Mouse (Mus musculus) MEL (cell line): ENCODE data around the gene Irf5. TPM values are rescaled to one million over a fixed set of nuclear protein-coding genes. Genes with fewer than 3 reads are reported as not detected.

Source experiments
- DNase-seq: peaks from one replicate; pipeline ENCODE4 v3.0.0; 2011; ENCODE audit warnings: low read depth, low spot score
- H3K27ac ChIP-seq: 2 replicates; pipeline ENCODE4 v1.5.1; 2012; ENCODE audit warnings: low read depth, mild to moderate bottlenecking, control low read depth, low read length, moderate library complexity; ENCODE audit not compliant: control insufficient read depth
- H3K27me3 ChIP-seq, 2 experiments: fragments of 150-350 bp in 1 of 2; sonication (generic) in 1 of 2; 2 replicates each; pipeline ENCODE4 v1.6.1; 2012; ENCODE audit warnings: low read length in 2 of 2, mild to moderate bottlenecking in 2 of 2, improper control_type of control experiment in 1 of 2, moderate library complexity in 1 of 2; ENCODE audit not compliant: insufficient read depth in 2 of 2, control insufficient read depth in 1 of 2
- H3K36me3 ChIP-seq, 2 experiments: 2 replicates each; pipeline ENCODE4 v1.6.1; 2012 to 2014; ENCODE audit warnings: low read length in 2 of 2, improper control_type of control experiment in 1 of 2, inconsistent platforms in 1 of 2, mild to moderate bottlenecking in 1 of 2; ENCODE audit not compliant: insufficient read depth in 2 of 2, control insufficient read depth in 1 of 2
- H3K4me1 ChIP-seq, 2 experiments: fragments of 150-350 bp in 1 of 2; sonication (generic) in 1 of 2; 2 replicates each; pipeline ENCODE4 v1.6.1; 2012; ENCODE audit warnings: low read length in 2 of 2, improper control_type of control experiment in 1 of 2, mild to moderate bottlenecking in 1 of 2; ENCODE audit not compliant: insufficient read depth in 2 of 2, control insufficient read depth in 1 of 2
- H3K4me3 ChIP-seq, 2 experiments: fragments of 150-350 bp in 1 of 2; sonication (generic) in 1 of 2; 2 replicates each; pipeline ENCODE4 v1.5.1; 2012; ENCODE audit warnings: low read depth in 2 of 2, low read length in 2 of 2, mild to moderate bottlenecking in 2 of 2, moderate library complexity in 2 of 2, control low read depth in 1 of 2, improper control_type of control experiment in 1 of 2; ENCODE audit not compliant: control insufficient read depth in 1 of 2, insufficient read depth in 1 of 2
- H3K79me2 ChIP-seq: 2 replicates; pipeline ENCODE4 v1.6.1; 2012; ENCODE audit warnings: mild to moderate bottlenecking, low read length, moderate library complexity; ENCODE audit not compliant: control insufficient read depth, poor library complexity, insufficient read depth
- H3K9ac ChIP-seq: 2 replicates; pipeline ENCODE4 v1.6.1; 2012; ENCODE audit warnings: low read depth, mild to moderate bottlenecking, control low read depth, low read length, moderate library complexity; ENCODE audit not compliant: control insufficient read depth, poor library complexity, severe bottlenecking
- H3K9me3 ChIP-seq: fragments of 150-350 bp; sonication (generic); replicated peaks from 2 replicates; pipeline ENCODE4 v1.6.1; 2012; ENCODE audit warnings: mild to moderate bottlenecking, low read length, improper control_type of control experiment, moderate library complexity; ENCODE audit not compliant: insufficient read depth
- GATA1 ChIP-seq: IDR thresholded peaks from 2 replicates; pipeline ENCODE4 v1.6.1; 2011; ENCODE audit warnings: low read depth, low read length, improper control_type of control experiment
- MYC ChIP-seq: IDR thresholded peaks from 2 replicates; pipeline ENCODE4 v1.6.1; 2011; ENCODE audit warnings: low read depth, mild to moderate bottlenecking, low read length, improper control_type of control experiment, moderate library complexity
- NELFE ChIP-seq: IDR thresholded peaks from 2 replicates; pipeline ENCODE4 v1.6.1; 2011; ENCODE audit warnings: low read depth, low read length, improper control_type of control experiment
- NRF1 ChIP-seq: IDR thresholded peaks from 2 replicates; pipeline ENCODE4 v1.6.1; 2014; ENCODE audit warnings: low read depth, mild to moderate bottlenecking, inconsistent platforms, low read length, improper control_type of control experiment, moderate library complexity; ENCODE audit not compliant: poor library complexity, insufficient read depth, severe bottlenecking
- POLR2A ChIP-seq, 2 experiments: IDR thresholded peaks; 2 replicates each; pipeline ENCODE4 v1.6.1; 2011 to 2012; ENCODE audit warnings: low read length in 2 of 2, mild to moderate bottlenecking in 2 of 2, control low read depth in 1 of 2, improper control_type of control experiment in 1 of 2, low read depth in 1 of 2, moderate library complexity in 1 of 2; ENCODE audit not compliant: control insufficient read depth in 1 of 2, insufficient read depth in 1 of 2, poor library complexity in 1 of 2
- RAD21 ChIP-seq: IDR thresholded peaks from 2 replicates; pipeline ENCODE4 v1.6.1; 2011; ENCODE audit warnings: mild to moderate bottlenecking, low read depth, low read length, improper control_type of control experiment
- SIN3A ChIP-seq: IDR thresholded peaks from 2 replicates; pipeline ENCODE4 v1.6.1; 2012; ENCODE audit warnings: low read length, improper control_type of control experiment, inconsistent platforms
- TAL1 ChIP-seq: IDR thresholded peaks from 2 replicates; pipeline ENCODE4 v1.6.1; 2012; ENCODE audit warnings: mild to moderate bottlenecking, inconsistent platforms, low read length, moderate library complexity, mixed read lengths
- TCF12 ChIP-seq: IDR thresholded peaks from 2 replicates; pipeline ENCODE4 v1.6.1; 2014; ENCODE audit warnings: low read depth, mild to moderate bottlenecking, inconsistent platforms, low read length, improper control_type of control experiment, moderate library complexity
- USF2 ChIP-seq, 2 experiments: IDR thresholded peaks; 2 replicates each; pipeline ENCODE4 v1.6.1; 2011 to 2012; ENCODE audit warnings: improper control_type of control experiment in 2 of 2, low read length in 2 of 2, borderline replicate concordance in 1 of 2, inconsistent platforms in 1 of 2, low read depth in 1 of 2, mild to moderate bottlenecking in 1 of 2; ENCODE audit not compliant: insufficient read depth in 1 of 2
- ZKSCAN1 ChIP-seq: IDR thresholded peaks from 2 replicates; pipeline ENCODE4 v1.6.1; 2012; ENCODE audit warnings: low read depth, mild to moderate bottlenecking, inconsistent platforms, low read length, improper control_type of control experiment, moderate library complexity
- polyA plus RNA-seq, 2 experiments: library from polyadenylated mRNA; stranded (reverse) in 1 of 2; unstranded in 1 of 2; fragments of >175 nt in 1 of 2; fragments of >200 nt in 1 of 2; gene quantifications; 2 replicates each; pipeline versions ENCODE4 v1.2.1 to v1.2.4; 2012; ENCODE audit warnings: low replicate concordance in 2 of 2, low read depth in 1 of 2; ENCODE audit not compliant: insufficient read length in 2 of 2, insufficient read depth in 1 of 2, missing spikeins in 1 of 2
- total RNA-seq: library from RNA; depleted of rRNA; stranded (reverse); fragments of 300-350 nt; gene quantifications from 2 replicates; pipeline ENCODE4 v1.2.3, GENCODE M21; 2012

Irf5 gene
- total and polyA plus RNA-seq, 3 experiments = 9.7 to 13.3 TPM; not detected in 1

- no peak for TF ChIP-seq USF2 (IDR thresholded peaks at IDR 0.05; ENCODE audit: borderline replicate concordance in 1 of 2, insufficient read depth in 1 of 2, low read depth in 1 of 2, low read length in 2 of 2)
- TF ChIP-seq, all 39 proteins: peak for 0
Measured at GRCm38 (mm10) chr6:29537221-29537620, 10.8 kb downstream of the Irf5 start (continued).

- Histone ChIP-seq H3K27ac (no peak overlapping the region), H3K9ac (no peak overlapping the region), H3K9me3 (no peaks in the 10 kb centered on the region), H3K4me1 (no peaks in the 10 kb centered on the region), H3K79me2 (no peaks in the 10 kb centered on the region), H3K27me3 (no peaks in the 10 kb centered on the region), H3K36me3 (peaks cover 7 to 10% of the 10 kb centered on the region in 2 experiments), H3K4me3 (no peak overlapping the region)
- TF ChIP-seq TCF12 = no peak
- TF ChIP-seq NELFE = no peak
- no peak for TF ChIP-seq NRF1
- no peak for TF ChIP-seq GATA1
- no peak for DNase-seq
Measured at GRCm38 (mm10) chr6:29539502-29539901, 13.1 kb downstream of the Irf5 start.

GRCm38 (mm10) chr6:29540223-29540622, 13.8 kb downstream of the Irf5 start:
- Histone ChIP-seq H3K27me3 (no peaks in the 10 kb centered on the region), H3K4me1 (no peaks in the 10 kb centered on the region), H3K9ac (no peak overlapping the region), H3K79me2 (no peaks in the 10 kb centered on the region)
- no peak for TF ChIP-seq TAL1
- no peak for TF ChIP-seq MYC
- TF ChIP-seq POLR2A (IDR thresholded peaks at IDR 0.05; ENCODE audit: control insufficient read depth in 1 of 2, insufficient read depth in 1 of 2, low read depth in 1 of 2, low read length in 2 of 2, poor library complexity in 1 of 2) = peak in 1 of 2 experiments; percentile 17; a peak in 1 of 4 replicates
- no peak for TF ChIP-seq SIN3A
- TF ChIP-seq, all 39 proteins: peak for 1
- DNase-seq = no peak
- no peak overlapping the region for H3K27ac ChIP-seq
- no peak overlapping the region for H3K4me3 ChIP-seq
- H3K36me3 ChIP-seq = peaks cover 7 to 16% of the 10 kb centered on the region in 2 experiments
- no peaks in the 10 kb centered on the region for H3K9me3 ChIP-seq

GRCm38 (mm10) chr6:29540956-29541355, 14.5 kb downstream of the Irf5 start:
- H3K9me3 ChIP-seq = no peaks in the 10 kb centered on the region
- H3K79me2 ChIP-seq = no peaks in the 10 kb centered on the region
- H3K4me1 ChIP-seq = no peaks in the 10 kb centered on the region
- H3K4me3 ChIP-seq = no peak overlapping the region
- no peaks in the 10 kb centered on the region for H3K27me3 ChIP-seq
- TF ChIP-seq ZKSCAN1 = no peak
- TF ChIP-seq RAD21 = no peak
- TF ChIP-seq, all 39 proteins: peak for 0
- no peak for DNase-seq
- Histone ChIP-seq H3K9ac (no peak overlapping the region), H3K27ac (no peak overlapping the region), H3K36me3 (peaks cover 7 to 20% of the 10 kb centered on the region in 2 experiments)
